Mouse (Mus musculus) midbrain, embryonic 15.5 days (tissue): ENCODE data around the gene Galk1. TPM values are rescaled to one million over a fixed set of nuclear protein-coding genes. Genes with fewer than 3 reads are reported as not detected.

Experiments
- polyA plus RNA-seq: library from polyadenylated mRNA; unstranded; fragments of >200 nt; fragmentation: Nextera tagmentation; extraction: Ambion mirVana; gene quantifications from 2 replicates; pipeline ENCODE4 v1.2.1, GENCODE M21; 2015

Gene Galk1
- polyA plus RNA-seq, 1 experiment from 2014 or later, result 53.2 TPM

Other genes with a start within 250 kb of the Galk1 start
- 28.4 and 31.0 TPM in 2 replicates for gene Tmem94, start 247.3 kb downstream of the Galk1 start, polyA plus RNA-seq
- gene Caskin2, start 199.1 kb downstream of the Galk1 start, polyA plus RNA-seq, result 9.4 and 11.1 TPM in 2 replicates
- gene Tsen54, start 198.0 kb downstream of the Galk1 start, polyA plus RNA-seq, result 24.8 and 27.9 TPM in 2 replicates
- gene Llgl2, start 188.7 kb downstream of the Galk1 start, polyA plus RNA-seq, result 0.84 and 1.0 TPM in 2 replicates
- 0.03 and 0.10 TPM in 2 replicates for gene Myo15b, start 154.3 kb downstream of the Galk1 start, polyA plus RNA-seq
- 1.2 and 1.4 TPM in 2 replicates for gene Smim5, start 112.8 kb downstream of the Galk1 start, polyA plus RNA-seq
- gene Smim6, start 100.7 kb downstream of the Galk1 start, polyA plus RNA-seq, result 1.0 and 1.1 TPM in 2 replicates
- gene Sap30bp, start 79.4 kb downstream of the Galk1 start, polyA plus RNA-seq, result 52.1 and 53.1 TPM in 2 replicates
- 22.4 and 25.7 TPM in 2 replicates for gene Recql5, start 79.2 kb downstream of the Galk1 start, polyA plus RNA-seq
- gene Itgb4, start 38.0 kb downstream of the Galk1 start, polyA plus RNA-seq, result 0.79 and 0.94 TPM in 2 replicates
- 2,073 and 2,119 TPM in 2 replicates for gene H3f3b, start 15.2 kb upstream of the Galk1 start, polyA plus RNA-seq
- 39.7 and 40.7 TPM in 2 replicates for gene Unk, start 17.6 kb upstream of the Galk1 start, polyA plus RNA-seq
- gene Unc13d, start 65.2 kb upstream of the Galk1 start, polyA plus RNA-seq, result 0.70 and 1.5 TPM in 2 replicates
- 165 and 173 TPM in 2 replicates for gene Wbp2, start 74.3 kb upstream of the Galk1 start, polyA plus RNA-seq
- 10.5 and 12.2 TPM in 2 replicates for gene Trim47, start 114.5 kb upstream of the Galk1 start, polyA plus RNA-seq
- 2.7 and 3.1 TPM in 2 replicates for gene Trim65, start 118.4 kb upstream of the Galk1 start, polyA plus RNA-seq
- gene Mrpl38, start 126.1 kb upstream of the Galk1 start, polyA plus RNA-seq, result 81.7 and 85.1 TPM in 2 replicates
- gene Fbf1, start 155.4 kb upstream of the Galk1 start, polyA plus RNA-seq, result 69.2 and 78.4 TPM in 2 replicates
- 86.7 and 92.5 TPM in 2 replicates for gene Ten1, start 186.1 kb upstream of the Galk1 start, polyA plus RNA-seq
- 63.0 and 64.0 TPM in 2 replicates for gene Acox1, start 186.3 kb upstream of the Galk1 start, polyA plus RNA-seq
- gene Evpl, start 225.4 kb upstream of the Galk1 start, polyA plus RNA-seq, result 0.84 and 0.96 TPM in 2 replicates